Comparison of ENCODE assay signal across 8 mouse cellular contexts in the genomic region with DNA sequence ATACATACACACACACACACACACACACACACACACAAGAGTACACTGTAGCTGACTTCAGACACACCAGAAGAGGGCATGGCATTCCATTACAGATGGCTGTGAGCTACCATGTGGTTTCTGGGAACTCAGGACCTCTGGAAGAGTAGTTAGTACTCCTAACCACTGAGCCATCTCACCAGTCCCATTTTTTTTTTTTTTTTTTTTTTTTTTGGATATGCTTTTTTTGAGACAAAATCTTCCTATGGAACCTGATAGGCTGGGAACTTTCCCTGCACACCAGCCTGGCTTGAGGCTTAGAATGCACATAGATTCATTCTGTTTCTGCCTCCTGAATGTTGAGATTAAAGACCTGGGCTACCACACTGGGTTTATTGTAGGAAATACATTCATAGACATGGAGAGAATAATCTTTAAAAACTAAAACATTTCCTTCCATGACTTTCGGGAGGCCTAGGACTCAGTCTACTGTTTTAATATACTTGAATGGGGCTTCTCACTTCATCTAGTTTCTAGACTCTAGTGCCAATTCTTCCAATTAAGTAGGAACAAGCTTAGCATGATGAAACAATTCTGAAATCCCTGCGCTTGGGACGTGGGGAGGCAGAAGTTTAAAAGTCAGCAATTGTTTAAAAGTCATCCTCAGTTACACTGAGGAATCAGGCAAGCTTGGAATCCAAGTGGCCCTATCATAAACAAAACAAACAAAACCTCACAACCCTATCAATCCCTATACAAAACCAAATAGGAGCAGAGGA. TPM values are rescaled to one million over a fixed set of nuclear protein-coding genes. Genes with fewer than 3 reads are reported as not detected.
DNase-seq lines count a peak whose midpoint lies in the region; ATAC-seq and TF ChIP-seq lines count a peak whose summit lies in the region.

No protein-coding gene starts in this region.

- no peaks in the 10 kb centered on the region for H3K27me3 ChIP-seq in heart, adult 2 months (ENCODE audit: control insufficient read depth, insufficient read depth, low read length)
- no peaks in the 10 kb centered on the region for H3K27me3 ChIP-seq in CH12.LX (replicated peaks)
- no peaks in the 10 kb centered on the region for H3K27me3 ChIP-seq in forebrain, embryonic 16.5 days (replicated peaks; ENCODE audit: control insufficient read depth, insufficient read depth, low read length)
- H3K27me3 ChIP-seq in liver, embryonic 15.5 days, result no peaks in the 10 kb centered on the region

- WGBS in heart, adult 2 months, result 16% methylated on average over 3 of the region's 3 CpGs
- WGBS in forebrain, embryonic 16.5 days, result 13% methylated on average over 3 of the region's 3 CpGs
- 11% methylated on average over 3 of the region's 3 CpGs for WGBS in liver, embryonic 15.5 days (ENCODE audit: insufficient replicate concordance)

- H3K9me3 ChIP-seq in CH12.LX (replicated peaks; ENCODE audit: low read length), result no peaks in the 10 kb centered on the region
- no peaks in the 10 kb centered on the region for H3K9me3 ChIP-seq in forebrain, embryonic 16.5 days (ENCODE audit: control insufficient read depth, low read length)
- no peaks in the 10 kb centered on the region for H3K9me3 ChIP-seq in liver, embryonic 15.5 days (replicated peaks)

- no peak for TF ChIP-seq POLR2A in heart, adult 2 months (IDR thresholded peaks at IDR 0.05; ENCODE audit: insufficient read depth, low read depth, low read length)
- TF ChIP-seq POLR2A in CH12.LX (IDR thresholded peaks at IDR 0.05; ENCODE audit: low read depth, low read length), result no peak

- no peaks in the 10 kb centered on the region; the same call in 1 of the 2 replicates for H3K4me1 ChIP-seq in heart, adult 2 months (ENCODE audit: control insufficient read depth, insufficient read depth, low read length)
- peaks cover 2 to 24% of the 10 kb centered on the region in 2 experiments; a peak in 3 of 4 replicates for H3K4me1 ChIP-seq in CH12.LX (ENCODE audit: control insufficient read depth in 1 of 2, insufficient read depth in 2 of 2)
- H3K4me1 ChIP-seq in forebrain, embryonic 16.5 days (replicated peaks; ENCODE audit: control insufficient read depth, insufficient read depth, low read length), result peaks cover 11% of the 10 kb centered on the region
- peaks cover 28% of the 10 kb centered on the region for H3K4me1 ChIP-seq in liver, embryonic 15.5 days (replicated peaks)

- no peak for TF ChIP-seq CTCF in heart, adult 2 months (IDR thresholded peaks at IDR 0.05)
- TF ChIP-seq CTCF in CH12.LX (conservative IDR thresholded peaks at IDR 0.05 in 1 of 2, IDR thresholded peaks at IDR 0.05 in 1 of 2; ENCODE audit: low read depth in 2 of 2, low read length in 2 of 2), result no peak

- peak overlapping the region; percentile 50; the same call in 1 of the 2 replicates for H3K27ac ChIP-seq in heart, adult 2 months
- no peak overlapping the region for H3K27ac ChIP-seq in CH12.LX (ENCODE audit: insufficient read depth, low read depth)
- no peak overlapping the region; the same call in 1 of the 2 replicates for H3K27ac ChIP-seq in forebrain, embryonic 16.5 days (ENCODE audit: low read length)
- no peak overlapping the region; the same call in none of the 2 replicates for H3K27ac ChIP-seq in liver, embryonic 15.5 days (replicated peaks)

- TF ChIP-seq EP300 in heart, adult 2 months (IDR thresholded peaks at IDR 0.05; ENCODE audit: insufficient read depth, low read depth, low read length), result no peak
- no peak for TF ChIP-seq EP300 in CH12.LX (IDR thresholded peaks at IDR 0.05; ENCODE audit: low read length)

- in situ Hi-C loops in CH12.LX (cut with MboI; ENCODE audit: low pct_ligation_motif_present, low pct_unique_long_range_greater_than_20kb, low sequenced_read_pairs), result no loop called here

- no peaks in the 10 kb centered on the region for H3K79me2 ChIP-seq in heart, adult 2 months (replicated peaks; ENCODE audit: control insufficient read depth, insufficient read depth, low read length)
- H3K79me2 ChIP-seq in CH12.LX (replicated peaks; ENCODE audit: control insufficient read depth, extremely low read depth, insufficient read depth, poor library complexity, severe bottlenecking), result peaks cover 39% of the 10 kb centered on the region

- intact Hi-C loops in heart, adult 2 months (cut with DNase I), result loop anchor here (5.0 kb wide), 2 partner anchors 165 to 175 kb away; no protein-coding TSS in a partner anchor
- intact Hi-C loops in left cerebral cortex, postnatal 36 days (cut with DNase I), result no loop called here

- ATAC-seq in forebrain, embryonic 16.5 days, result no peak
- ATAC-seq in liver, embryonic 15.5 days (ENCODE audit: insufficient read depth), result no peak

- dilution Hi-C loops in CH12.LX (cut with MboI; ENCODE audit: extremely low pct_ligation_motif_present, extremely low pct_unique_long_range_greater_than_20kb, low sequenced_read_pairs), result no loop called here

- no peaks in the 10 kb centered on the region for H3K36me3 ChIP-seq in heart, adult 2 months (ENCODE audit: control insufficient read depth, insufficient read depth, low read length)
- H3K36me3 ChIP-seq in CH12.LX (replicated peaks in 1 of 2; ENCODE audit: control insufficient read depth in 1 of 2, insufficient read depth in 1 of 2, low read length in 1 of 2), result peaks cover 3 to 19% of the 10 kb centered on the region in 2 experiments
- H3K36me3 ChIP-seq in forebrain, embryonic 16.5 days (ENCODE audit: control insufficient read depth, insufficient read depth), result no peaks in the 10 kb centered on the region
- H3K36me3 ChIP-seq in liver, embryonic 15.5 days (replicated peaks), result peaks cover 32% of the 10 kb centered on the region

- H3K9ac ChIP-seq in heart, adult 2 months (ENCODE audit: low read depth, low read length), result no peak overlapping the region
- peak overlapping the region; percentile 68; the same call in 1 of the 2 replicates for H3K9ac ChIP-seq in CH12.LX (ENCODE audit: insufficient read depth, low read depth)
- H3K9ac ChIP-seq in forebrain, embryonic 16.5 days (replicated peaks; ENCODE audit: low read depth, low read length), result peak overlapping the region; percentile 27
- H3K9ac ChIP-seq in liver, embryonic 15.5 days, result peak overlapping the region; percentile 11; the same call in 1 of the 2 replicates

- H3K4me3 ChIP-seq in heart, adult 2 months, result peak overlapping the region; percentile 9; the same call in 1 of the 2 replicates
- peak overlapping the region in 2 of 3 experiments; percentile 92 to 94 for H3K4me3 ChIP-seq in CH12.LX (replicated peaks in 1 of 3; ENCODE audit: low read depth in 2 of 3, low read length in 2 of 3, poor library complexity in 1 of 3)
- peak overlapping the region; percentile 66 for H3K4me3 ChIP-seq in forebrain, embryonic 16.5 days (replicated peaks; ENCODE audit: low read length)
- peak overlapping the region; percentile 84; the same call in 1 of the 2 replicates for H3K4me3 ChIP-seq in liver, embryonic 15.5 days (replicated peaks)

- peak overlapping the region; percentile 45; the same call in 1 of the 2 replicates for H3K4me2 ChIP-seq in CH12.LX (ENCODE audit: insufficient read depth, low read depth, poor library complexity, severe bottlenecking)
- H3K4me2 ChIP-seq in forebrain, embryonic 16.5 days (ENCODE audit: low read length), result peak overlapping the region; percentile 58
- H3K4me2 ChIP-seq in liver, embryonic 15.5 days, result peak overlapping the region; percentile 47

- DNase-seq in heart, adult 2 months, result no peak
- DNase-seq in heart, adult 11 months, result no peak
- DNase-seq in CH12.LX (ENCODE audit: extremely low read depth), result no peak
- DNase-seq in left cerebral cortex, postnatal 36 days (ENCODE audit: low spot score in 2 of 2), result no peak
- DNase-seq in adrenal gland, adult 8-10 months, result no peak
- DNase-seq in left cerebral cortex, adult 9 months (ENCODE audit: low spot score in 2 of 2), result no peak

- TF ChIP-seq RAD21 in CH12.LX (IDR thresholded peaks at IDR 0.05; ENCODE audit: low read depth, low read length), result no peak

TF ChIP-seq in CH12.LX, 34 proteins besides CTCF, POLR2A, EP300 and RAD21:
- no peak for TF ChIP-seq ZC3H11A (IDR thresholded peaks at IDR 0.05; ENCODE audit: low read depth, low read length)
- no peak for TF ChIP-seq JUND (conservative IDR thresholded peaks at IDR 0.05; ENCODE audit: low read depth, low read length)
- TF ChIP-seq JUN (IDR thresholded peaks at IDR 0.05; ENCODE audit: insufficient read depth, low read depth, low read length), result 0 out of 2 replicates have a peak, but pooled peaks have one; percentile 6
- no peak for TF ChIP-seq SIN3A (IDR thresholded peaks at IDR 0.05; ENCODE audit: low read length)
- TF ChIP-seq ZNF384 (IDR thresholded peaks at IDR 0.05; ENCODE audit: low read depth, low read length), result peak; percentile 72
- no peak for TF ChIP-seq RCOR1 (conservative IDR thresholded peaks at IDR 0.05; ENCODE audit: low read depth, low read length)
- TF ChIP-seq TBP (conservative IDR thresholded peaks at IDR 0.05; ENCODE audit: low read depth, low read length), result no peak

RNA-seq across cellular contexts. Expression of a gene that starts 0.5 kb away (rescaled TPM):
- 1 to 10 TPM in 1 of 2 experiments, under 1 TPM in 1; 0.75 to 1.1 TPM for total RNA-seq in heart, adult 2 months (2021)
- 0.18 and 0.50 TPM in 2 replicates for polyA plus RNA-seq in heart, adult 2 months (2012; rRNA removed)
- total RNA-seq in CH12.LX (2012; rRNA removed) (66.1 and 70.9 TPM in 2 replicates), CH12.LX (2014; rRNA removed) (98.0 and 105 TPM in 2 replicates)
- polyA plus RNA-seq in CH12.LX (2012; ENCODE audit: insufficient read length, low read depth), result 123 and 127 TPM in 2 replicates
- 40.0 and 49.6 TPM in 2 replicates for polyA plus RNA-seq in forebrain, embryonic 16.5 days (2015; fragmentation: Nextera tagmentation; extraction: Ambion mirVana)
- 52.8 and 59.4 TPM in 2 replicates for polyA plus RNA-seq in liver, embryonic 15.5 days (2015; fragmentation: Nextera tagmentation; extraction: Ambion mirVana)
- total RNA-seq in left cerebral cortex, postnatal 36 days (2021), result 1 to 10 TPM; 3.2 to 3.6 TPM
- total RNA-seq in adrenal gland, adult 8-10 months (2022), result 1 to 10 TPM; 1.9 to 2.1 (median 1.9) TPM

RNA-seq across cellular contexts. Expression of a gene that starts 15.7 kb away (rescaled TPM):
- 100 to 1,000 TPM in 1 of 2 experiments, 10 to 100 TPM in 1; 51.9 to 102 TPM for total RNA-seq in heart, adult 2 months (2021)
- 48.1 and 51.2 TPM in 2 replicates for polyA plus RNA-seq in heart, adult 2 months (2012; rRNA removed)
- 47.7 and 80.3 TPM in 2 replicates for total RNA-seq in CH12.LX (2012; rRNA removed)
- 13.7 and 21.3 TPM in 2 replicates for total RNA-seq in CH12.LX (2014; rRNA removed)
- polyA plus RNA-seq in CH12.LX (2012; ENCODE audit: insufficient read length, low read depth), result 33.2 and 34.5 TPM in 2 replicates
- polyA plus RNA-seq in forebrain, embryonic 16.5 days (2015; fragmentation: Nextera tagmentation; extraction: Ambion mirVana), result 176 and 188 TPM in 2 replicates
- polyA plus RNA-seq in liver, embryonic 15.5 days (2015; fragmentation: Nextera tagmentation; extraction: Ambion mirVana), result 209 and 237 TPM in 2 replicates
- total RNA-seq in left cerebral cortex, postnatal 36 days (2021), result 100 to 1,000 TPM; 128 to 133 TPM
- total RNA-seq in adrenal gland, adult 8-10 months (2022), result 10 to 100 TPM; 58.5 to 74.6 (median 72.0) TPM

Comparison
In these comparisons a context has a peak if more than half of its experiments do, and no peak if none do; other contexts are left out.
1. H3K4me3 ChIP-seq: peak in every context shown above with its lines; median percentile 93 in CH12.LX; 84 in liver, embryonic 15.5 days; 66 in forebrain, embryonic 16.5 days; 9 in heart, adult 2 months.
2. RNA of a gene that starts 0.5 kb away (total RNA-seq): 66.1 to 105 TPM in CH12.LX; 3.2 to 3.6 TPM in left cerebral cortex, postnatal 36 days, 1.9 to 2.1 TPM in adrenal gland, adult 8-10 months and 0.75 to 1.1 TPM in heart, adult 2 months; every median in the first group is over 10 times any median in the second.
3. Peak in every context shown above with its lines, with median percentiles within 50 percentile points of each other: H3K4me2 ChIP-seq.